Mouse (Mus musculus): ENCODE results near the gene Ptprn2. TPM values are rescaled to one million over a fixed set of nuclear protein-coding genes. Genes with fewer than 3 reads are reported as not detected.

Gene Ptprn2
- total RNA-seq, 2 experiments from 2014 or later, result not detected

- ATAC-seq (replicated peaks; ENCODE audit: low FRiP score, low TSS enrichment, poor library complexity, severe bottlenecking), result no peak
Measured at GRCm38 (mm10) chr12:117166266-117166665, 680.7 kb downstream of the Ptprn2 start.

- no peak for ATAC-seq (replicated peaks; ENCODE audit: low FRiP score, low TSS enrichment, poor library complexity, severe bottlenecking)
Measured at GRCm38 (mm10) chr12:117169670-117170069, 684.1 kb downstream of the Ptprn2 start.

GRCm38 (mm10) chr12:117172529-117172884, 687.0 kb downstream of the Ptprn2 start:
- no peak for ATAC-seq (replicated peaks; ENCODE audit: low FRiP score, low TSS enrichment, poor library complexity, severe bottlenecking)

- ATAC-seq (replicated peaks; ENCODE audit: low FRiP score, low TSS enrichment, poor library complexity, severe bottlenecking), result no peak
Measured at GRCm38 (mm10) chr12:117172885-117173529, 687.5 kb downstream of the Ptprn2 start.

GRCm38 (mm10) chr12:117174189-117174588, 688.7 kb downstream of the Ptprn2 start:
- ATAC-seq (replicated peaks; ENCODE audit: low FRiP score, low TSS enrichment, poor library complexity, severe bottlenecking), result no peak

- no peak for ATAC-seq (replicated peaks; ENCODE audit: low FRiP score, low TSS enrichment, poor library complexity, severe bottlenecking)
Measured at GRCm38 (mm10) chr12:117175072-117175681, 689.7 kb downstream of the Ptprn2 start.

- no peak for ATAC-seq (replicated peaks; ENCODE audit: low FRiP score, low TSS enrichment, poor library complexity, severe bottlenecking)
Measured at GRCm38 (mm10) chr12:117176259-117176823, 690.8 kb downstream of the Ptprn2 start.

GRCm38 (mm10) chr12:117187167-117187566, 701.6 kb downstream of the Ptprn2 start:
- ATAC-seq (replicated peaks; ENCODE audit: low FRiP score, low TSS enrichment, poor library complexity, severe bottlenecking), result no peak

GRCm38 (mm10) chr12:117192001-117192400, 706.5 kb downstream of the Ptprn2 start:
- no peak for ATAC-seq (replicated peaks; ENCODE audit: low FRiP score, low TSS enrichment, poor library complexity, severe bottlenecking)

- ATAC-seq (replicated peaks; ENCODE audit: low FRiP score, low TSS enrichment, poor library complexity, severe bottlenecking), result no peak
Measured at GRCm38 (mm10) chr12:117196721-117197425, 711.4 kb downstream of the Ptprn2 start.

GRCm38 (mm10) chr12:117198093-117198492, 712.6 kb downstream of the Ptprn2 start:
- no peak for ATAC-seq (replicated peaks; ENCODE audit: low FRiP score, low TSS enrichment, poor library complexity, severe bottlenecking)

- ATAC-seq (replicated peaks; ENCODE audit: low FRiP score, low TSS enrichment, poor library complexity, severe bottlenecking), result no peak
Measured at GRCm38 (mm10) chr12:117200117-117200516, 714.6 kb downstream of the Ptprn2 start.

GRCm38 (mm10) chr12:117200590-117200989, 715.1 kb downstream of the Ptprn2 start:
- peak; percentile 74 for ATAC-seq (replicated peaks; ENCODE audit: low FRiP score, low TSS enrichment, poor library complexity, severe bottlenecking)

- ATAC-seq (replicated peaks; ENCODE audit: low FRiP score, low TSS enrichment, poor library complexity, severe bottlenecking), result no peak
Measured at GRCm38 (mm10) chr12:117203506-117203905, 718.0 kb downstream of the Ptprn2 start.

- no peak for ATAC-seq (replicated peaks; ENCODE audit: low FRiP score, low TSS enrichment, poor library complexity, severe bottlenecking)
Measured at GRCm38 (mm10) chr12:117204905-117205304, 719.4 kb downstream of the Ptprn2 start.

GRCm38 (mm10) chr12:117207421-117208120, 722.1 kb downstream of the Ptprn2 start:
- ATAC-seq (replicated peaks; ENCODE audit: low FRiP score, low TSS enrichment, poor library complexity, severe bottlenecking), result no peak

- ATAC-seq (replicated peaks; ENCODE audit: low FRiP score, low TSS enrichment, poor library complexity, severe bottlenecking), result no peak
Measured at GRCm38 (mm10) chr12:117210467-117210866, 724.9 kb downstream of the Ptprn2 start.

- no peak for ATAC-seq (replicated peaks; ENCODE audit: low FRiP score, low TSS enrichment, poor library complexity, severe bottlenecking)
Measured at GRCm38 (mm10) chr12:117213531-117213930, 728.0 kb downstream of the Ptprn2 start.

GRCm38 (mm10) chr12:117214272-117214671, 728.8 kb downstream of the Ptprn2 start:
- ATAC-seq (replicated peaks; ENCODE audit: low FRiP score, low TSS enrichment, poor library complexity, severe bottlenecking), result no peak

- ATAC-seq (replicated peaks; ENCODE audit: low FRiP score, low TSS enrichment, poor library complexity, severe bottlenecking), result no peak
Measured at GRCm38 (mm10) chr12:117214919-117215318, 729.4 kb downstream of the Ptprn2 start.
